In genomic region chr2:63117209-63118193, GRCm38 (mm10) we compare ENCODE assay signal across 12 mouse cellular contexts.
DNase-seq lines count a peak whose midpoint lies in the region; ATAC-seq lines count a peak whose summit lies in the region.
"Had no signal": no experiment of that assay in that cellular context is flagged by ENCODE, and none has a peak within 500 bp of the region (broad histone marks: within the 10 kb centered on the region; RNA-seq: fewer than 3 reads in every experiment).

No protein-coding gene starts in this region.

- H3K4me2 ChIP-seq in forebrain, embryonic 13.5 days = peak overlapping the region; percentile 38
- H3K4me2 ChIP-seq: heart, embryonic 13.5 days; stomach, embryonic 15.5 days had no signal

- no peak overlapping the region for H3K9ac ChIP-seq in forebrain, embryonic 13.5 days
- H3K9ac ChIP-seq: heart, embryonic 13.5 days; liver, postnatal 0 days; stomach, embryonic 15.5 days had no signal

- H3K27ac ChIP-seq in forebrain, embryonic 13.5 days = peak overlapping the region; percentile 60
- H3K27ac ChIP-seq in midbrain, embryonic 10.5 days (replicated peaks) = peak overlapping the region; percentile 52; the same call in 1 of the 2 replicates
- H3K27ac ChIP-seq: heart, embryonic 13.5 days; stomach, embryonic 15.5 days had no signal

- H3K4me1 ChIP-seq in forebrain, embryonic 13.5 days = peaks cover 17% of the 10 kb centered on the region
- H3K4me1 ChIP-seq in midbrain, embryonic 10.5 days = peaks cover 17% of the 10 kb centered on the region
- H3K4me1 ChIP-seq: heart, embryonic 13.5 days; stomach, embryonic 15.5 days had no signal

- peak; percentile 93 for ATAC-seq in forebrain, embryonic 13.5 days
- ATAC-seq: liver, postnatal 0 days had no signal

- no peak overlapping the region for H3K4me3 ChIP-seq in forebrain, embryonic 13.5 days
- no peak overlapping the region for H3K4me3 ChIP-seq in midbrain, embryonic 10.5 days
- H3K4me3 ChIP-seq: heart, embryonic 13.5 days; stomach, embryonic 15.5 days had no signal

- no peaks in the 10 kb centered on the region for H3K36me3 ChIP-seq in forebrain, embryonic 13.5 days (ENCODE audit: poor library complexity, severe bottlenecking)
- no peaks in the 10 kb centered on the region for H3K36me3 ChIP-seq in midbrain, embryonic 10.5 days
- H3K36me3 ChIP-seq: heart, embryonic 13.5 days; stomach, embryonic 15.5 days had no signal

- DNase-seq in right cerebral cortex, postnatal 25 days = peak; percentile 29
- DNase-seq in right cerebral cortex, postnatal 4 days = no peak
- DNase-seq in midbrain, embryonic 10.5 days (ENCODE audit: low spot score) = peak; percentile 18
- DNase-seq in telencephalon, adult 2 months (ENCODE audit: low read depth, low spot score) = peak; percentile 41
- DNase-seq in thymus, postnatal 36 days = no peak
- DNase-seq in gastrocnemius, postnatal 25 days = no peak
- DNase-seq in spleen, adult 18-20 months = no peak
- DNase-seq: kidney, adult 8-10 months; liver, postnatal 0 days had no signal

- H3K9me3 ChIP-seq in forebrain, embryonic 13.5 days (replicated peaks) = no peaks in the 10 kb centered on the region
- H3K9me3 ChIP-seq in midbrain, embryonic 10.5 days (replicated peaks) = no peaks in the 10 kb centered on the region
- H3K9me3 ChIP-seq: heart, embryonic 13.5 days; stomach, embryonic 15.5 days had no signal

- WGBS in forebrain, embryonic 13.5 days = 37% methylated on average over 4 of the region's 4 CpGs
- 58% methylated on average over 4 of the region's 4 CpGs for WGBS in midbrain, embryonic 10.5 days

- no peaks in the 10 kb centered on the region for H3K27me3 ChIP-seq in forebrain, embryonic 13.5 days
- H3K27me3 ChIP-seq in midbrain, embryonic 10.5 days (ENCODE audit: low read depth, poor library complexity, severe bottlenecking) = no peaks in the 10 kb centered on the region
- H3K27me3 ChIP-seq: heart, embryonic 13.5 days; stomach, embryonic 15.5 days had no signal

Comparison
In these comparisons a context has a peak if more than half of its experiments do, and no peak if none do; other contexts are left out.
1. DNase-seq: peak in right cerebral cortex, postnatal 25 days (single experiment), midbrain, embryonic 10.5 days (single experiment) and telencephalon, adult 2 months (single experiment); none in right cerebral cortex, postnatal 4 days (single experiment), thymus, postnatal 36 days (0 of 2), gastrocnemius, postnatal 25 days (single experiment) and spleen, adult 18-20 months (0 of 2).